Mouse (Mus musculus): ENCODE results near the gene Sde2.
A peak's percentile ranks its signal among the peaks of the same experiment; 100 is the strongest.
"Not testable (repeated sequence)": the region's sequence is repeated elsewhere in the genome, so short reads cannot be mapped to it uniquely, and the experiment has no call there.

The Sde2 gene

DNA sequence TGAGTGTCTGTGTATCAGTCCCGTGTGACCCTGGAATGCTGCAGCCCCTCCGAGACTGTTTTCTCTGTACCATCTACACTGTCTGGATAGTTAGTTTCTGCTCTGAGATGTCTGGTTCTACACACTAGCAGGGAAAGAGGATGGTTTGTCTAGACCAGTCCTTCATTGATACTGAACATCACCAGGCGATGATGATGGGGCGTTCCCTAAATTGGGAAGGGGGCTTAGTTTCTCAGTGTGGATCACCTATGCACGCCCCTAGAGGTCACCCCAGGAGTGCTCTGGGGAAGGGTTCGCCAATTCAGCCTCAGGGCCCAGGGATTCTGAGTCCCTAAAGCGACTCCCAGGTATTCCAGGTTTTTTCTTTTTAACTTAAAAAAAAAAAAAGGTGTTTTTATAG lies 38.2 kb downstream of the Sde2 start:
- no peak for DNase-seq

DNA sequence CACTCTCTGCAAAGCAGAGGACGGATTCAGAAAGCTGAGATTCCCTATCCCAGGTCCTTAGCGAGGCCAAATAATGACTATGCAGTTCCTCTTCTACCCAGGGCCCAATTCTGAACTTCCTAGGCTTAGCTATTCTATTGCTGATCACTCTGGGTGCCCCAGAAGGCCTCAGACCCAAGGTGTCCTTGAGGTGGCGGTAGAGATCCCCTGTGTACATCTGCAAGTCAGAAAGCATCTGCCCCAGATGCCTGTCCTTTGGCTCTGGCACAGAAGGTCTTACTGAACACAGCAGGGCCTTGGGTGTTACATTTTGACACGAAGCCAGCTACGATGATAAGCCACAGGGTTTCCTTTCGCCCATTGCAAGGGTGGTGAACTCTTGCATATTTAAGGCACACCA lies 38.9 kb downstream of the Sde2 start:
- no peak for DNase-seq

DNA sequence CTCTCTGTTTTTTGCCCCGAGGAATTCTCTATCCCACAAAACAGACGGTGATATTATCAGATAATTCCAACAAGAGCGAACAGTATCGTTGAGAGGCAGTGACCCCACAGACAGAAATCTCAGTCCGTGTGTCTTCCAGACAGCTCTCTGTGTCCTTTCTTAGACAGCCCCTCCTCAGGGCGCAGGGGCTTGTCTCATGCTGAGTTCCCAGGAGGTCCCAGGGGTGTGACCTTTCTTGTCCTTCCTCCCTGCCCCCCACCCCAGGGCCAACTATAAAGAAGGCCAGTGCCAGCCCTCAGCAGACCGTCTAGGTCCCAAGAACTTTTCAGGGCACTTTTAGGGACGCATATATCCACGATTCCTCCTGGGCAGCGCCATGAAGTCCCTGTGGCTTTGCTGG lies 41.9 kb downstream of the Sde2 start, which contains the start of gene Lefty2:
TSS of gene Lefty2 (plus strand) at position 301 of the 400 bp plus-strand sequence.
- DNase-seq: no peak

DNA sequence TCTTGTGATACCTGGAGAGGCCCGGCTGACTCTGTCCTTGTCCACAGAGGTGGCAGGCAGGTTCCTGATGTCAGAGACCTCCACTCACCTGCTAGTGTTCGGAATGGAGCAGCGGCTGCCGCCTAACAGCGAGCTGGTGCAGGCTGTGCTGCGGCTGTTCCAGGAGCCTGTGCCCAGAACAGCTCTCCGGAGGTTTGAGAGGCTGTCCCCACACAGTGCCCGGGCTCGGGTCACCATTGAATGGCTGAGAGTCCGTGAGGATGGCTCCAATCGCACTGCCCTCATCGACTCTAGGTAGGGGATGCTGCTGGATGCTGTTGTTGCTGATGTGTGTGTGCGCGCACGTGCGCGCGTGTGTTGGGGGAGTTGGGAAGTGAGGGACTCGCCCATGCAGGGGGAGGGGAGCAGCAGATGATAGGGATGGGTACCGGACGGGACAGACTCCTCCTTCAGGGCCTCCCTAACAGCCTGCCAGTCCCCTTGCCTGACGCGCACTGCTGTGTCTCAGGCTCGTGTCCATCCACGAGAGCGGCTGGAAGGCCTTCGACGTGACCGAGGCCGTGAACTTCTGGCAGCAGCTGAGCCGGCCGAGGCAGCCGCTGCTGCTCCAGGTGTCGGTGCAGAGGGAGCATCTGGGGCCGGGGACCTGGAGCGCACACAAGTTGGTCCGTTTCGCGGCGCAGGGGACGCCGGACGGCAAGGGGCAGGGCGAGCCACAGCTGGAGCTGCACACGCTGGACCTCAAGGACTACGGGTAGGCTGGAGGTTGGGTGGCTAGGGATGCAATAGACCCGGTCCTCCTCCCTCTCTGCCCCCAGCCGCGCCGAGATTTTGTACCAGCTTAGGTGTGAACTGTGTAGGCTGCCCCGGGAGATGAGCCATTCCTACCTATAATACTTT lies 43.4 kb downstream of the Sde2 start:
- DNase-seq: not testable (repeated sequence)

DNA sequence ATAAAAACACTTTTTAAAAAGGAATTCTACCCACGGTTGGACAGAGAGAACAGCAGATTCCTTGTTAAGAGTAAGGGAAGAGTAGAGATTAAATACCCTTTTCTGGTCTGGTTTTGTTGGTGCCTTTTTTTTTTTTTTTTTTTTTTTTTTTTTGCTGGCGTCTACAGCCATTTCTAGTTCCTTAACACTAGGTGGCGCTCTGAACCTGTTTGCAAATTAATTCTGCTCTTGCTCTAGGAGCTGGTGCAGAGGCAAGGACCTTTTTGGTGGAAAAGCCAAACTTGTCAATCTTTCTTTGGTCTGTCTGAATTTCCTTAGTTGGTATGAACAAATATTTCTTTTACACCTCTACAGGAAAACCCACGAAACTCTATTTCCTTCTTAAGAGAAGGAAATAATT lies 50.2 kb downstream of the Sde2 start:
- DNase-seq: peak; percentile 24

DNA sequence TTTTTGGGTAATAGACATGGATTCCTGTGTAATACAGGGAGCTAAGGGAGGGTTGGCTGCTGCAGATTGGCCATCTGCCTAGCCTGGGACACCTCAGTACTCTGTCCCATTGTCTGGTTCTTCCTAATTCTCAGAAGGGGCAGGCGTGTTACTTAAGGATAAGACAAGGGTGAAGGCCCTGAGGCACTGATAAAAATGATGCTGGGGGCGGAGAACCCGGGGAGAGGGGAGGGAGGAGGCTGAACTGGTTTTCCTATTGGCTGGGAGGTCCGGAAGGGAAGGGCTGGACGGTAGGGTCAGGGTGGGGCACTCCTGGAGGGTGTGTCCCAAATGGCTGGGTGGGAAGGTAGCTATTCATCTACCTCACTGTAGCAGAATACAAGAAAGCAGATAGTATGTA lies 52.0 kb downstream of the Sde2 start:
- DNase-seq: no peak

DNA sequence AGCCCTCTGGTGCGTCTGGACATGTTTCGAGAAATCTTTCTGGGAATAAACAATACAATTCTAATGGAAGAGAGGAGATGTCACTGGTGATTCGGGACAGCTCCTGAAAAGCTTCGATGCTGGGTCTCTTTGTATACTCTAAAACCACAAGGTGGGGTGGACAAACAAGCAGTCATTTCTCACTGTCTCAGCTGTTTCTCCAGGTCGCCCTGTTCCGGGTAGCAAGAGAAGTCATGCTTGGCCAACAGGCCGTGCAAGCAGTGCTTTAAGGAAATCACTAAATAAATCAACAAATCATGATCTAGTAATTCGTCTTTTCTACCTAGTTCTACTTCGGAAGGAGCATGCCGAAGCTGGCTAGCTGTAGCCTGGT lies 52.7 kb downstream of the Sde2 start:
- no peak for DNase-seq

DNA sequence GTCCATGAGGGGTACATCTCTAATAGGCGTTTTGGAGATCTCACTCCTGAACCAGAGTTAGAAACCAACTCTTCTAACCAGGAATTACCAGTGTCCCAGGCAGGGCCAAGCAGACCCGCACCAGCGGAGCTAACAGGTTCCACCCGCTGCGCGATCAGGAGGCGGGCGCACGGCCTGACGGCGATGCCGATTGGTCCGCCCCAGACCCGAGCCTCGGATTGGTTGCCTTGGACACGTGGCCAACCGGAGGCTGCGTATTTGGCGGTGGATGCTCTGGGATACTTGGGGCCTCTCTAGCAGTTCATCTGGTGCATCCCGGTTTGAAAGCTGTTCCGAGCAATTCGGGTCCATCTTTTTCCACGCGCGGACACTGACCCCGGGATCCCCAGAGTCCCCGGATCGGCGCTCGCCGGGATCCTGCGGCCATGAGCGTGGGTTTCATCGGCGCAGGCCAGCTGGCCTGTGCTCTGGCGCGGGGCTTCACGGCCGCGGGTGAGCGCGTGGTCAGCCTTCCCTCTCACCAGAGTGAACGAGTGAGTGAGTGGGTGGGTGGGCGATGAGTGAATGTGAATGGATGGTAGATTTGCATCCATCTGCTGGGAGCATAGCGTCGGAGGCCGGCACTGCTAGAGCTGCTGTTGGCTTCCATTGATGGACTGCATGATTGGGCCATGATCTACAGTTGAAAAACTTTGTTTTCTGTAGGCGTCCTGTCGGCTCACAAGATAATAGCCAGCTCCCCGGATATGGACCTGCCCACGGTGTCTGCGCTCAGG lies 53.3 kb downstream of the Sde2 start, which contains the start of gene Pycr2:
TSS of gene Pycr2 (plus strand) at position 255 of the 776 bp plus-strand sequence.
- DNase-seq: peak; percentile 94

DNA sequence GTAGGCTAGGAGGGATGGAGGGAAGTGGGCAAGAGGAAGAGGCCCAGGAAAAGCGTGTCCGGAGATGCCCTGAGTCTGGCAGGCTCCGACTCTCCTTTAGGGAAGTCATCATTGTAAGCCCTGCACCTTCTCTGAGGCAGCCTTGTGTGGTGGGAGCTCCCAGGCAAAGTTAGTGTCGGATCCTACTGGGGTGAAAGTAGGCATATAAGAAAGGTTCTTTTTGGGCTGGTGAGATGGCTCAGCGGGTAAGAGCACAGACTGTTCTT lies 53.8 kb downstream of the Sde2 start:
- no peak for DNase-seq

DNA sequence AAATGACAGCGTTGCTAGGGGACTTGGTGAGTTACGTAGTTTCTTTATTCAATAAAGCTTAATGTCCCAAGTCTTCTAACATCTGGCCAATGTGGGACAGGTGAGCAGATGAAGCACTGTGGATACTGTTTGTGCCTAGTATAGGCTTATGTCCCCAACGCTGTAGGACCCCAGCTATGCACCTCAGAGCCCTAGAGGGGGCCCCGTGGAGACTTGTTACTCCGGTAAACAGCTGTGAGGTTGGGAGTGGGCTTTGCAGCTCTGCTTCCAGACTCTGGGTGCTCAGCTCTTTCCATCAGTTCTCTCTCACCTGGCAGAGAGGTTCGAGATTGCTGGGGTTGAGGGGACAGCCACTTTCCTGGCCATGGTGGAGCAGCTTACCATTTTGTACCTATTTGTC lies 54.4 kb downstream of the Sde2 start:
- no peak for DNase-seq

DNA sequence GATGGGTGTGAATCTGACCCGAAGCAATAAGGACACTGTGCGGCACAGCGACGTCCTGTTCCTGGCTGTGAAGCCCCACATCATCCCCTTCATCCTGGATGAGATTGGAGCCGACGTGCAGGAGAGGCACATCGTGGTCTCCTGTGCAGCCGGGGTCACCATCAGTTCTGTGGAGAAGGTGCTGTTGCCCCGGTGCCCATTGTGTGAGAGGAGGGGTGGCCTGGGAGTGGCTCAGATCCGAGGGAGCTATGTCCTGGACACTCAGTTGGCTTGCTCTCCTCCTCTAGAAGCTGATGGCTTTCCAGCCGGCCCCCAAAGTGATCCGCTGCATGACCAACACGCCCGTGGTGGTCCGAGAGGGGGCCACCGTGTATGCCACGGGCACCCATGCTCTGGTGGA lies 54.9 kb downstream of the Sde2 start:
- DNase-seq: no peak

DNA sequence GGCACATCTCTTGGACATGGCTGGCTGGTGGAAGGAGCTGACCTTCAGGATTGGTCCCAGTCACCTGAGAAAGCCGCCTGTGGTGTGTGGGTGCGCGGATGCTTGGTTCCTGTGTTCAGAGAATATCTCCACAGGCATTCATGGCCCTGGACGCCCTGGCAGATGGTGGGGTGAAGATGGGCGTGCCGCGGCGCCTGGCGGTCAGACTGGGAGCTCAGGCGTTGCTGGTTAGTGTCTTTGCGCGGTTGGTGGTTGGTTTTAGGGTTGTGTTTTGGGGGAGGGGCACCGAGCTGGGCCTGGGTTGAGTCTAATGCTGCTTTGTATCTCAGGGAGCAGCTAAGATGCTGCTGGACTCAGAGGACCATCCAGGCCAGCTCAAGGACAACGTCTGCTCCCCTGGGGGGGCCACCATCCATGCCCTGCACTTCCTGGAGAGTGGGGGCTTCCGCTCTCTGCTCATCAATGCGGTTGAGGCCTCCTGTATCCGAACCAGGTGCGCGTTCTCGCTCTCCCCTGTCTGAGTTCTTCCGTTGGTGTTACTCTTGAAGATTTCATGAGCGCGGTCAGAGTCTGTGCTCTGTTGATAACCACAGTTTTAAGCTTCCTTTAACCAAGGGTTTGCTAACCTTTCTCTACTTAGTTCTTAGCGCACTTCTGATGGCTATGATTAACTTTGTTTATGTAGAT lies 55.7 kb downstream of the Sde2 start:
- no peak for DNase-seq

DNA sequence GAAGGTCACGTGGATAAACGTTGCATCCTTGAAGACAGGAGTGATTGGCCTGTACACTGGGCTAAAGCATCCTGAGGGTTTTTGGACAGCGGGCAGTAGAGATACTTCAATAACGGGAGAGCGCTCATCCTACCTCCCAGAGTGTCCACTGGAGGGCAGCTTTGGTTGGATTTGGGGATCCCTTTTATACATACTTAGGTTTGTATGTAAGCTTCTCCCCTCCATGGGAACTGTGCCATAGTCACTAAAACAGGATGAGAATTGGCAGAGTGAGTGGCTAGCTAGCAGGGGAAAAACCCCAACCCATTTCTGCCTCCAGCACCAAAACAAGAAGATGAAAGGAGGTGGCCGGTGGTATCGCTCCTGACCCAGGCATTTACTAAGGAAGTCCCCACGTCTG lies 60.2 kb downstream of the Sde2 start:
- DNase-seq: no peak

DNA sequence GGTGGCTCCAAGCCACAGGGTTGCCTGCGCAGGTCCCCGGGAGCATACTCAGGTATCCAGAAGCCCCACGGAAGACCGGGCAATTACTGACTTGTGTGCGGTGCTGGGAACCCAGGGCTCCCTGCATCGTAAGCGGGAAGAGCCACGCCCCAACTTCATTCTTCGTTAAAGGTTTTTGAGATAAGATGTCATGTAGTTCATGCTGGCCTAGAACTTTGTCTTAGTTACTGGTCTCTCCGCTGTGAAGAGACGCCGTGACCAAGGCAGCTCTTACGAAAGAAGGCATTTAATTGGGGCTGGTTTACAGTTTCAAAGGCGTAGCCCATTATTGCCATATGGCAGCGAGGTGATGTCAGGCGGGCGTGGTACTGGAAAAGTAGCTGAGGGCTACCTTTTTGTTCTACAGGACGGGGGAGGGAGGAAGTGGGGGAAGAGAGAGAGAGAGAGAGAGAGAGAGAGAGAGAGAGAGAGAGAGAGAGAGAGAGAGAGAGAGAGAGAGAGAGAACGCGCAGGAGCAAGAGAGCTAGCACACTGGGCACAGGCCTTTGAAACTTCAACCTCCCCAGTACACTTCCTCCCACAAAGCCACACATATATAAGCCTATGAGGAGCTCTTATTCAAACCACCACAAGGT lies 60.8 kb downstream of the Sde2 start:
- no peak for DNase-seq

DNA sequence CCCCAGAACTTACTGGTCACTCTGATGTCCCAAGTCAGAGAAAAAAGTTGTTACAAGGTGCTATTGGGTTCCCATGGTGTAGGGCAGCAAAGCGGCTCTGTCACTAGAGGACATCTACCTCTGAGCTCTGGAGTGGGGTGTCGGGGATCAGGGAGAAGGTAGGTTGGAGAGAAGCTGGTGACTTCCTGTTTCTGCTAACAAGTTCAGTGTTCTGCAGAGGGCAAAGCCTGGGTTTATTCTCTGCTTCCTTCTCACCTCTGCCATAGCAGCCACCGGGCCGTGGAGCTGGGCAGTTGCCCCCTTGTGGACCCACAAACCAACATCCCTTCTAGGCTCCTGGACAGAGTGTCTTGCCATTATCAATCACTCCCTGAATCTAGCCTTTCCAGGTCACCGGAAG lies 61.9 kb downstream of the Sde2 start:
- DNase-seq: no peak

DNA sequence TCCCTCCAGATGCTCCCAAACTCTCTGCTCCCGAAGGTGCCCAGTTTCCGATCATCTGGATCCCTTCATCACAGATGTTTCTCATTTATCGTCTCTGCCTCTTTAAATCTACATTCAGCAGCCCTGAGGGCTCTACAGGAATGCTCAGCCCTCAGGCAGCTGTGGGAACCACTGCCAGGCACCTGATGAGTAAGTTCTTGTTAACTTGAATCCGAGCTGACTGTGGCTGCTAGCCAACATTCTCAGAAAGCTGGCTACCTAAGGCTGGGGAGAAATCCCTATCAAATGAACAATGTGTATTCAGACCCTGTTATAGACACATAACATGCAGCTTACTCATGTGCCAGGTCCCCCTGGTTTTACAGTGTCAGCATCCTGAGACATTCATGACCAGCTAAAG lies 62.9 kb downstream of the Sde2 start:
- DNase-seq: no peak

DNA sequence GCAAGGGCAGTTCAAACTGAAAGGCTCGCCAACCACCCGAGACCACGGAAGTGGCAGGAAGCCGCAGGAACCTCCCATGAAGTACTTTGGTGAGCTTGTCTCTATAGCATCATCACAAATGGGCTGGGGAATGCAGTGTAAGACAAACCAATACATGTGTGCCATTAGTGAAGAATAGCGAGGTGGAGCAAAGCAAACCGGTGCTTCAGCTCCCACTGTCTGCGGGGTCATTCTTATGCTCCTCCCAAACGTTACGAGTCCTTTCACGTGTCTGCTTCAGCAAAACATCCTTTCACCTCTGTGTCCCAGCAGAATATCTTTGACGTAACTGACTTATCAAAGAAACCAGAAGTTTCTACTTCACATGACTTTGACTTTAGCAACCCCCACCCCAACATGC lies 65.5 kb downstream of the Sde2 start:
- DNase-seq: no peak

DNA sequence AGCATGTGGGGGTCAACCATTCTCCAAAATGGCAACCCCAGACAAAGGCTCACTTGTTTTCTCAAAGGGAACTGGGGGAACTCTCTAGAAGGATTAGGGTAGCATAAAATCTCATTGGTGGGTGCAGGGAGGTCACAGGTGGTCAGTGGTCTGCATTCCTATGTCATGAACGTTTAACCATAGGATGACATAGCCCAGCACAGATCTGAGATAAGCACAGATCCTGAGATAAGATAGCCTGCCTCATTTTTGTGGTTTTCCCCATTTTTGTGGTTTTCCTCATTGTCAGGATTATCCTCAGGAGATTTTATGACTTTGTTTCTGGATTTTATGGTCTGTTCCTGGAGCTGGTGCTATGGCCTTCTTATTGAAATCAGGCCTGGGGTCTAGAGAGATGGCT lies 66.1 kb downstream of the Sde2 start:
- DNase-seq: no peak

All from right cerebral cortex, adult 18-20 months (tissue).